In genomic region chr11:18069348-18070031, GRCm38 (mm10) we compare ENCODE assay signal across 15 mouse cellular contexts.
A peak's percentile ranks its signal among the peaks of the same experiment; 100 is the strongest.
DNase-seq lines count a peak whose midpoint lies in the region; ATAC-seq lines count a peak whose summit lies in the region.
"Had no signal": no experiment of that assay in that cellular context is flagged by ENCODE, and none has a peak within 500 bp of the region (broad histone marks: within the 10 kb centered on the region; RNA-seq: fewer than 3 reads in every experiment).

No protein-coding gene starts in this region.

- H3K27me3 ChIP-seq in midbrain, embryonic 11.5 days (ENCODE audit: control insufficient read depth, insufficient read depth, low read length): no peaks in the 10 kb centered on the region
- no peaks in the 10 kb centered on the region for H3K27me3 ChIP-seq in midbrain, embryonic 10.5 days (ENCODE audit: low read depth, poor library complexity, severe bottlenecking)
- no peaks in the 10 kb centered on the region for H3K27me3 ChIP-seq in hindbrain, embryonic 13.5 days
- H3K27me3 ChIP-seq in midbrain, embryonic 16.5 days (ENCODE audit: control insufficient read depth, insufficient read depth, low read depth, low read length): no peaks in the 10 kb centered on the region
- H3K27me3 ChIP-seq: limb, embryonic 12.5 days had no signal

- WGBS in midbrain, embryonic 11.5 days: 69% methylated on average over 7 of the region's 7 CpGs
- WGBS in midbrain, embryonic 10.5 days: 76% methylated on average over 7 of the region's 7 CpGs
- 34% methylated on average over 7 of the region's 7 CpGs for WGBS in hindbrain, embryonic 13.5 days
- WGBS in midbrain, embryonic 16.5 days: 41% methylated on average over 7 of the region's 7 CpGs

- H3K4me3 ChIP-seq in midbrain, embryonic 11.5 days (ENCODE audit: low read depth, low read length): no peak overlapping the region
- no peak overlapping the region for H3K4me3 ChIP-seq in midbrain, embryonic 10.5 days
- no peak overlapping the region for H3K4me3 ChIP-seq in hindbrain, embryonic 13.5 days
- no peak overlapping the region for H3K4me3 ChIP-seq in midbrain, embryonic 16.5 days (ENCODE audit: low read depth, low read length)
- H3K4me3 ChIP-seq: limb, embryonic 12.5 days; myocyte had no signal

- no peaks in the 10 kb centered on the region for H3K4me1 ChIP-seq in midbrain, embryonic 11.5 days (ENCODE audit: control insufficient read depth, insufficient read depth, low read length)
- H3K4me1 ChIP-seq in midbrain, embryonic 10.5 days: no peaks in the 10 kb centered on the region
- H3K4me1 ChIP-seq in hindbrain, embryonic 13.5 days (replicated peaks): peaks cover 6% of the 10 kb centered on the region
- 0 out of 2 replicates have a peak, but pooled peaks cover 4% of the 10 kb centered on the region for H3K4me1 ChIP-seq in midbrain, embryonic 16.5 days (ENCODE audit: control insufficient read depth, insufficient read depth, low read length)
- H3K4me1 ChIP-seq: limb, embryonic 12.5 days had no signal

- ATAC-seq in midbrain, embryonic 11.5 days (ENCODE audit: low FRiP score): peak; percentile 88
- peak; percentile 87 for ATAC-seq in hindbrain, embryonic 13.5 days (ENCODE audit: low FRiP score)
- peak; percentile 81 for ATAC-seq in midbrain, embryonic 16.5 days

- H3K36me3 ChIP-seq in midbrain, embryonic 11.5 days (ENCODE audit: control insufficient read depth, insufficient read depth, low read length): no peaks in the 10 kb centered on the region
- H3K36me3 ChIP-seq in midbrain, embryonic 10.5 days: no peaks in the 10 kb centered on the region
- no peaks in the 10 kb centered on the region for H3K36me3 ChIP-seq in hindbrain, embryonic 13.5 days
- no peaks in the 10 kb centered on the region for H3K36me3 ChIP-seq in midbrain, embryonic 16.5 days (ENCODE audit: control insufficient read depth, insufficient read depth, low read length)
- H3K36me3 ChIP-seq: limb, embryonic 12.5 days had no signal

- H3K4me2 ChIP-seq in midbrain, embryonic 11.5 days: no peak overlapping the region
- 0 out of 2 replicates have a peak overlapping the region, but pooled peaks have one; percentile 30 for H3K4me2 ChIP-seq in hindbrain, embryonic 13.5 days
- no peak overlapping the region for H3K4me2 ChIP-seq in midbrain, embryonic 16.5 days (ENCODE audit: low read length)
- H3K4me2 ChIP-seq: limb, embryonic 12.5 days had no signal

- no peak for DNase-seq in midbrain, embryonic 11.5 days (ENCODE audit: low spot score, missing footprints)
- DNase-seq in midbrain, embryonic 10.5 days (ENCODE audit: low spot score): no peak
- no peak for DNase-seq in yolk sac, embryonic 10.5 days (ENCODE audit: low spot score)
- DNase-seq in thymus, postnatal 36 days: no peak
- DNase-seq in thymus, postnatal 14 days: no peak
- DNase-seq: adrenal gland, adult 2 months; B cell, adult 2 months; cerebellum, adult 2 months; gastrocnemius, postnatal 14 days; heart, postnatal 10 days had no signal

- no peaks in the 10 kb centered on the region for H3K9me3 ChIP-seq in midbrain, embryonic 11.5 days (ENCODE audit: control insufficient read depth, low read length)
- no peaks in the 10 kb centered on the region for H3K9me3 ChIP-seq in midbrain, embryonic 10.5 days (replicated peaks)
- no peaks in the 10 kb centered on the region for H3K9me3 ChIP-seq in hindbrain, embryonic 13.5 days
- H3K9me3 ChIP-seq in midbrain, embryonic 16.5 days (replicated peaks; ENCODE audit: control insufficient read depth, low read length, poor library complexity, severe bottlenecking): no peaks in the 10 kb centered on the region
- H3K9me3 ChIP-seq: limb, embryonic 12.5 days had no signal

- H3K9ac ChIP-seq in midbrain, embryonic 11.5 days (ENCODE audit: low read length): no peak overlapping the region
- no peak overlapping the region for H3K9ac ChIP-seq in hindbrain, embryonic 13.5 days
- no peak overlapping the region for H3K9ac ChIP-seq in midbrain, embryonic 16.5 days (ENCODE audit: low read depth, low read length)
- H3K9ac ChIP-seq: limb, embryonic 12.5 days had no signal

- no peak overlapping the region for H3K27ac ChIP-seq in midbrain, embryonic 11.5 days (ENCODE audit: low read depth, low read length)
- no peak overlapping the region for H3K27ac ChIP-seq in midbrain, embryonic 10.5 days (replicated peaks)
- H3K27ac ChIP-seq in hindbrain, embryonic 13.5 days: peak overlapping the region; percentile 75
- H3K27ac ChIP-seq in midbrain, embryonic 16.5 days (ENCODE audit: low read length): no peak overlapping the region
- H3K27ac ChIP-seq: limb, embryonic 12.5 days; macrophage had no signal
